ENCODE assay signal across 26 mouse cellular contexts in the genomic region with DNA sequence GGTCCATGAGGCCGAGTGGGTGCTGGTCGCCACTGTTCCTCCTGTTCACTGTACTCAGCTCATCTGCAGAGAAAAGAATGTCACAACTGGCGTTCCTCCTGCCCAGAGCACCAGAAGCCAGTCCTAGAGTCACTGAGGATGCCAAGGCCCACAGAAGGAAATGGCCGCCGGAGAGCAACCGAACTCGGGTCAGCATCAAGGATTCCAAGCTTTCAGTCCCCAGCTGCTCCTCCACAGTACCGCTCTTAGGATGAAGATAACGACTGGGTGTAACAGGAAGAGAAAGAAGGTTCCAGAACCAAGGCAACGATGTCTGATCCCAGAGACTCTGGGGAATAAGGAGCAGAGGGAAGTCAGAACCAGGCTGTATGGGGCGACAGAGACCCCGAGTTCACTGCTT. TPM values are rescaled to one million over a fixed set of nuclear protein-coding genes. Genes with fewer than 3 reads are reported as not detected.
DNase-seq lines count a peak whose midpoint lies in the region; ATAC-seq and TF ChIP-seq lines count a peak whose summit lies in the region.
"Had no signal": no experiment of that assay in that cellular context is flagged by ENCODE, and none has a peak within 500 bp of the region (broad histone marks: within the 10 kb centered on the region; RNA-seq: fewer than 3 reads in every experiment).

TSS of gene Ffar1 (minus strand) at position 101 of the 400 bp plus-strand sequence.

- ATAC-seq in midbrain, embryonic 14.5 days (ENCODE audit: low FRiP score, low TSS enrichment), result no peak
- ATAC-seq in limb, embryonic 12.5 days (ENCODE audit: insufficient number of reproducible peaks, insufficient read depth, low FRiP score, low TSS enrichment, low read depth), result no peak
- ATAC-seq: liver, embryonic 12.5 days; Patski had no signal

- peaks cover 10% of the 10 kb centered on the region; the same call in 1 of the 2 replicates for H3K27me3 ChIP-seq in midbrain, embryonic 10.5 days (ENCODE audit: low read depth, poor library complexity, severe bottlenecking)
- H3K27me3 ChIP-seq in midbrain, embryonic 14.5 days (ENCODE audit: control insufficient read depth, insufficient read depth, low read length), result no peaks in the 10 kb centered on the region
- no peaks in the 10 kb centered on the region for H3K27me3 ChIP-seq in spleen, adult 2 months (ENCODE audit: control insufficient read depth, insufficient read depth, low read length)
- peaks cover 1% of the 10 kb centered on the region; the same call in 1 of the 2 replicates for H3K27me3 ChIP-seq in limb, embryonic 12.5 days
- H3K27me3 ChIP-seq: liver, embryonic 12.5 days had no signal

- H3K36me3 ChIP-seq in midbrain, embryonic 10.5 days, result no peaks in the 10 kb centered on the region
- H3K36me3 ChIP-seq in midbrain, embryonic 14.5 days (ENCODE audit: control insufficient read depth, insufficient read depth, low read length), result no peaks in the 10 kb centered on the region
- peaks cover 11% of the 10 kb centered on the region for H3K36me3 ChIP-seq in spleen, adult 2 months (ENCODE audit: control insufficient read depth, insufficient read depth, low read length)
- H3K36me3 ChIP-seq in limb, embryonic 12.5 days, result no peaks in the 10 kb centered on the region
- H3K36me3 ChIP-seq: forebrain, embryonic 10.5 days; heart, embryonic 12.5 days; liver, embryonic 12.5 days had no signal

- H3K4me2 ChIP-seq in midbrain, embryonic 14.5 days (ENCODE audit: low read length), result no peak within 1 kb of the TSS
- H3K4me2 ChIP-seq in limb, embryonic 12.5 days, result no peak within 1 kb of the TSS

- no peak for TF ChIP-seq POLR2A in spleen, adult 2 months (IDR thresholded peaks at IDR 0.05; ENCODE audit: low read depth, low read length)

- 91% methylated on average over 12 of the region's 12 CpGs for WGBS in midbrain, embryonic 10.5 days
- 91% methylated on average over 12 of the region's 12 CpGs for WGBS in midbrain, embryonic 14.5 days
- 85% methylated on average over 12 of the region's 12 CpGs for WGBS in spleen, adult 2 months
- WGBS in limb, embryonic 12.5 days, result 87% methylated on average over 12 of the region's 12 CpGs

- H3K9ac ChIP-seq in midbrain, embryonic 14.5 days (replicated peaks; ENCODE audit: low read length), result no peak within 1 kb of the TSS
- H3K9ac ChIP-seq in limb, embryonic 12.5 days (replicated peaks), result 0 out of 2 replicates have a peak within 1 kb of the TSS, but pooled peaks have one; percentile 0
- H3K9ac ChIP-seq: heart, embryonic 12.5 days; liver, embryonic 12.5 days had no signal

- H3K4me1 ChIP-seq in midbrain, embryonic 10.5 days, result peaks cover 14% of the 10 kb centered on the region
- no peaks in the 10 kb centered on the region for H3K4me1 ChIP-seq in midbrain, embryonic 14.5 days (ENCODE audit: control insufficient read depth, insufficient read depth, low read length)
- peaks cover 15% of the 10 kb centered on the region; the same call in 1 of the 2 replicates for H3K4me1 ChIP-seq in spleen, adult 2 months (ENCODE audit: control insufficient read depth, insufficient read depth, insufficient read length)
- peaks cover 4% of the 10 kb centered on the region; the same call in 1 of the 2 replicates for H3K4me1 ChIP-seq in limb, embryonic 12.5 days (replicated peaks)

- no peak within 1 kb of the TSS for H3K4me3 ChIP-seq in midbrain, embryonic 10.5 days
- no peak within 1 kb of the TSS for H3K4me3 ChIP-seq in midbrain, embryonic 14.5 days (replicated peaks; ENCODE audit: low read depth, low read length)
- no peak within 1 kb of the TSS for H3K4me3 ChIP-seq in spleen, adult 2 months (ENCODE audit: extremely low read depth, insufficient read depth, insufficient read length)
- no peak within 1 kb of the TSS for H3K4me3 ChIP-seq in limb, embryonic 12.5 days (replicated peaks)
- H3K4me3 ChIP-seq: left cerebral cortex, adult 2 months had no signal

- DNase-seq in midbrain, embryonic 10.5 days (ENCODE audit: low spot score), result no peak
- DNase-seq in midbrain, embryonic 14.5 days, result no peak
- no peak for DNase-seq in spleen, adult 2 months (ENCODE audit: low read depth in 1 of 2, low spot score in 2 of 2)
- no peak for DNase-seq in spleen, postnatal 36 days (ENCODE audit: low spot score in 2 of 2)
- no peak for DNase-seq in embryo, embryonic 10.5 days (ENCODE audit: low spot score)
- DNase-seq in thymus, postnatal 14 days, result no peak
- DNase-seq: adrenal gland, postnatal 36 days; cerebellum, adult 9-10 months; gastrocnemius, postnatal 25 days; heart, adult 18-20 months; heart, postnatal 10 days; kidney, adult 2 months; left cerebral cortex, postnatal 4 days; lung, adult 18-20 months; lung, postnatal 10 days had no signal

- H3K27ac ChIP-seq in midbrain, embryonic 10.5 days (replicated peaks), result peak within 1 kb of the TSS; percentile 49
- H3K27ac ChIP-seq in midbrain, embryonic 14.5 days (replicated peaks; ENCODE audit: low read depth, low read length), result no peak within 1 kb of the TSS
- H3K27ac ChIP-seq in spleen, adult 2 months (ENCODE audit: insufficient read depth, low read length), result no peak within 1 kb of the TSS
- no peak within 1 kb of the TSS for H3K27ac ChIP-seq in limb, embryonic 12.5 days
- H3K27ac ChIP-seq: forebrain, embryonic 10.5 days; kidney, postnatal 0 days; left cerebral cortex, adult 2 months; liver, embryonic 12.5 days; stomach, postnatal 0 days had no signal

- TF ChIP-seq CTCF in spleen, adult 2 months (IDR thresholded peaks at IDR 0.05; ENCODE audit: extremely low read depth, insufficient read depth, insufficient read length, insufficient replicate concordance), result no peak

- no peaks in the 10 kb centered on the region for H3K9me3 ChIP-seq in midbrain, embryonic 10.5 days (replicated peaks)
- H3K9me3 ChIP-seq in midbrain, embryonic 14.5 days (ENCODE audit: control insufficient read depth, low read length), result no peaks in the 10 kb centered on the region
- no peaks in the 10 kb centered on the region for H3K9me3 ChIP-seq in limb, embryonic 12.5 days
- H3K9me3 ChIP-seq: forebrain, embryonic 10.5 days; heart, embryonic 12.5 days; liver, embryonic 12.5 days had no signal

RNA-seq across cellular contexts. Expression of gene Ffar1, which starts in this region (rescaled TPM):
- polyA plus RNA-seq in midbrain, embryonic 10.5 days (2016; fragmentation: Nextera tagmentation; extraction: Ambion mirVana), result not detected in 2 replicates
- polyA plus RNA-seq in midbrain, embryonic 14.5 days (2014; fragmentation: Nextera tagmentation; extraction: Ambion mirVana), result not detected in 2 replicates
- 17.0 and 20.1 TPM in 2 replicates for polyA plus RNA-seq in spleen, adult 2 months (2012; rRNA removed)
- not detected in 2 replicates for polyA plus RNA-seq in limb, embryonic 12.5 days (2016; fragmentation: Nextera tagmentation; extraction: Ambion mirVana)
- polyA plus RNA-seq: C2C12; forebrain, embryonic 10.5 days; heart, embryonic 12.5 days; hindbrain, embryonic 11.5 days; liver, embryonic 12.5 days; neural tube, embryonic 14.5 days; Patski had no signal

Comparison
In these comparisons a context has a peak if more than half of its experiments do, and no peak if none do; other contexts are left out.
1. RNA of gene Ffar1 (polyA plus RNA-seq): 17.0 to 20.1 TPM in spleen, adult 2 months; not detected in midbrain, embryonic 10.5 days, not detected in midbrain, embryonic 14.5 days and not detected in limb, embryonic 12.5 days; every median in the first group is over 10 times any median in the second.